Mouse (Mus musculus): ENCODE results near the gene Nolc1. TPM values are rescaled to one million over a fixed set of nuclear protein-coding genes. Genes with fewer than 3 reads are reported as not detected.
A peak's percentile ranks its signal among the peaks of the same experiment; 100 is the strongest.

Gene Nolc1
- polyA plus RNA-seq (2014; fragmentation: Nextera tagmentation; extraction: Ambion mirVana) = 54.1 and 74.4 TPM in 2 replicates

GRCm38 (mm10) chr19:46075616-46076607 lies at the start of gene Nolc1:
Gene Nolc1, plus strand, starts transcription at chr19:46075863.
- ATAC-seq (ENCODE audit: low FRiP score, low TSS enrichment) (peak; percentile 95), DNase-seq (peak; percentile 99)
- peaks cover 54% of the 10 kb centered on the region for H3K36me3 ChIP-seq (ENCODE audit: control insufficient read depth, insufficient read depth, low read length)
- H3K4me2 ChIP-seq (ENCODE audit: low read length) = peak within 1 kb of the TSS; percentile 67
- peak within 1 kb of the TSS; percentile 68 for H3K9ac ChIP-seq (replicated peaks; ENCODE audit: low read length)
- no peaks in the 10 kb centered on the region for H3K27me3 ChIP-seq (ENCODE audit: control insufficient read depth, insufficient read depth, low read length)
- H3K4me3 ChIP-seq (replicated peaks; ENCODE audit: low read depth, low read length) = peak within 1 kb of the TSS; percentile 83
- WGBS = under 1% methylated on average over 66 of the region's 66 CpGs
- H3K4me1 ChIP-seq (ENCODE audit: control insufficient read depth, insufficient read depth, low read length) = peaks cover 10% of the 10 kb centered on the region
- no peaks in the 10 kb centered on the region for H3K9me3 ChIP-seq (ENCODE audit: control insufficient read depth, low read length)
- H3K27ac ChIP-seq (replicated peaks; ENCODE audit: low read depth, low read length) = peak within 1 kb of the TSS; percentile 68

DNA sequence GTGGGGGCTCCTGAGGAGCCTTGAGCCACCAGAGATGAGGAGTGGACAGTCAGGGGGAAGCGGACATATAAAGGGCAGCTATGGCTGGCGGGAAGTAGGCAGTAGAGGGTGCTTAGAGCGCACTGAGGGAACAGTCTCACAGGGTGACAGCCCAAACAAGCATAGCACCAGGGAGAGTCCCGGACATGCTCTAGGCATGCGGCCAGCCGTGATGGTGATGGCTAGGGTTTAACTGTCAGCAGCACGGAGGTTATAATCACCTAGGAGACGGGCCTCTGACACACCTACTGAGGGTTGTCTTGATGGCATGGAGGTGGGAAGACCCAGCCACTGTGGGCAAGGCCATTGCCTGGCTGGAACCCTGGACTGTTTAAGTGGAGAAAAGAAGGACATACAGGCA lies 49.1 kb upstream of the Nolc1 start:
- Histone ChIP-seq H3K4me3 (replicated peaks; ENCODE audit: low read depth, low read length) (no peak overlapping the region), H3K9me3 (ENCODE audit: control insufficient read depth, low read length) (no peaks in the 10 kb centered on the region), H3K27ac (replicated peaks; ENCODE audit: low read depth, low read length) (no peak overlapping the region), H3K27me3 (ENCODE audit: control insufficient read depth, insufficient read depth, low read length) (no peaks in the 10 kb centered on the region), H3K4me2 (ENCODE audit: low read length) (no peak overlapping the region), H3K9ac (replicated peaks; ENCODE audit: low read length) (no peak overlapping the region), H3K36me3 (ENCODE audit: control insufficient read depth, insufficient read depth, low read length) (peaks cover 15% of the 10 kb centered on the region), H3K4me1 (ENCODE audit: control insufficient read depth, insufficient read depth, low read length) (no peaks in the 10 kb centered on the region)
- 53% methylated on average over 8 of the region's 8 CpGs for WGBS
- ATAC-seq (ENCODE audit: low FRiP score, low TSS enrichment) (no peak), DNase-seq (no peak)

- Histone ChIP-seq H3K36me3 (ENCODE audit: control insufficient read depth, insufficient read depth, low read length) (peaks cover 38% of the 10 kb centered on the region), H3K4me2 (ENCODE audit: low read length) (no peak overlapping the region), H3K27ac (replicated peaks; ENCODE audit: low read depth, low read length) (no peak overlapping the region), H3K4me1 (ENCODE audit: control insufficient read depth, insufficient read depth, low read length) (no peaks in the 10 kb centered on the region), H3K27me3 (ENCODE audit: control insufficient read depth, insufficient read depth, low read length) (no peaks in the 10 kb centered on the region), H3K9ac (replicated peaks; ENCODE audit: low read length) (no peak overlapping the region), H3K4me3 (replicated peaks; ENCODE audit: low read depth, low read length) (no peak overlapping the region), H3K9me3 (ENCODE audit: control insufficient read depth, low read length) (no peaks in the 10 kb centered on the region)
- WGBS = 77% methylated on average over 11 of the region's 11 CpGs
- ATAC-seq (ENCODE audit: low FRiP score, low TSS enrichment) (no peak), DNase-seq (no peak)
Observed at GRCm38 (mm10) chr19:46028747-46029320, 46.8 kb upstream of the Nolc1 start.

- no peaks in the 10 kb centered on the region for H3K27me3 ChIP-seq (ENCODE audit: control insufficient read depth, insufficient read depth, low read length)
- no peaks in the 10 kb centered on the region for H3K9me3 ChIP-seq (ENCODE audit: control insufficient read depth, low read length)
- H3K36me3 ChIP-seq (ENCODE audit: control insufficient read depth, insufficient read depth, low read length) = peaks cover 46% of the 10 kb centered on the region
- no peak overlapping the region for H3K4me2 ChIP-seq (ENCODE audit: low read length)
- ATAC-seq (ENCODE audit: low FRiP score, low TSS enrichment) = no peak
- H3K4me1 ChIP-seq (ENCODE audit: control insufficient read depth, insufficient read depth, low read length) = no peaks in the 10 kb centered on the region
- no peak for DNase-seq
- no peak overlapping the region for H3K27ac ChIP-seq (replicated peaks; ENCODE audit: low read depth, low read length)
- no peak overlapping the region for H3K4me3 ChIP-seq (replicated peaks; ENCODE audit: low read depth, low read length)
- WGBS = 95% methylated on average over 1 of the region's 1 CpGs
- no peak overlapping the region for H3K9ac ChIP-seq (replicated peaks; ENCODE audit: low read length)
Observed at GRCm38 (mm10) chr19:46029652-46030051, 46.0 kb upstream of the Nolc1 start.

GRCm38 (mm10) chr19:46030196-46030983 lies 45.3 kb upstream of the Nolc1 start:
- Histone ChIP-seq H3K9me3 (ENCODE audit: control insufficient read depth, low read length) (no peaks in the 10 kb centered on the region), H3K36me3 (ENCODE audit: control insufficient read depth, insufficient read depth, low read length) (peaks cover 54% of the 10 kb centered on the region), H3K4me1 (ENCODE audit: control insufficient read depth, insufficient read depth, low read length) (no peaks in the 10 kb centered on the region), H3K27ac (replicated peaks; ENCODE audit: low read depth, low read length) (no peak overlapping the region), H3K9ac (replicated peaks; ENCODE audit: low read length) (no peak overlapping the region), H3K4me3 (replicated peaks; ENCODE audit: low read depth, low read length) (no peak overlapping the region), H3K4me2 (ENCODE audit: low read length) (no peak overlapping the region), H3K27me3 (ENCODE audit: control insufficient read depth, insufficient read depth, low read length) (no peaks in the 10 kb centered on the region)
- no peak for ATAC-seq (ENCODE audit: low FRiP score, low TSS enrichment)
- DNase-seq = no peak
- 97% methylated on average over 10 of the region's 10 CpGs for WGBS

- H3K4me3 ChIP-seq (replicated peaks; ENCODE audit: low read depth, low read length) = no peak overlapping the region
- H3K27me3 ChIP-seq (ENCODE audit: control insufficient read depth, insufficient read depth, low read length) = no peaks in the 10 kb centered on the region
- H3K4me1 ChIP-seq (ENCODE audit: control insufficient read depth, insufficient read depth, low read length) = peaks cover 8% of the 10 kb centered on the region; the same call in 1 of the 2 replicates
- no peaks in the 10 kb centered on the region for H3K9me3 ChIP-seq (ENCODE audit: control insufficient read depth, low read length)
- H3K9ac ChIP-seq (replicated peaks; ENCODE audit: low read length) = no peak overlapping the region
- H3K27ac ChIP-seq (replicated peaks; ENCODE audit: low read depth, low read length) = no peak overlapping the region
- no peak; the same call in 1 of the 2 replicates for ATAC-seq (ENCODE audit: low FRiP score, low TSS enrichment)
- H3K4me2 ChIP-seq (ENCODE audit: low read length) = no peak overlapping the region
- WGBS = 68% methylated on average over 9 of the region's 9 CpGs
- peaks cover 63% of the 10 kb centered on the region for H3K36me3 ChIP-seq (ENCODE audit: control insufficient read depth, insufficient read depth, low read length)
- DNase-seq = no peak
Observed at GRCm38 (mm10) chr19:46031689-46032432, 43.8 kb upstream of the Nolc1 start.

DNA sequence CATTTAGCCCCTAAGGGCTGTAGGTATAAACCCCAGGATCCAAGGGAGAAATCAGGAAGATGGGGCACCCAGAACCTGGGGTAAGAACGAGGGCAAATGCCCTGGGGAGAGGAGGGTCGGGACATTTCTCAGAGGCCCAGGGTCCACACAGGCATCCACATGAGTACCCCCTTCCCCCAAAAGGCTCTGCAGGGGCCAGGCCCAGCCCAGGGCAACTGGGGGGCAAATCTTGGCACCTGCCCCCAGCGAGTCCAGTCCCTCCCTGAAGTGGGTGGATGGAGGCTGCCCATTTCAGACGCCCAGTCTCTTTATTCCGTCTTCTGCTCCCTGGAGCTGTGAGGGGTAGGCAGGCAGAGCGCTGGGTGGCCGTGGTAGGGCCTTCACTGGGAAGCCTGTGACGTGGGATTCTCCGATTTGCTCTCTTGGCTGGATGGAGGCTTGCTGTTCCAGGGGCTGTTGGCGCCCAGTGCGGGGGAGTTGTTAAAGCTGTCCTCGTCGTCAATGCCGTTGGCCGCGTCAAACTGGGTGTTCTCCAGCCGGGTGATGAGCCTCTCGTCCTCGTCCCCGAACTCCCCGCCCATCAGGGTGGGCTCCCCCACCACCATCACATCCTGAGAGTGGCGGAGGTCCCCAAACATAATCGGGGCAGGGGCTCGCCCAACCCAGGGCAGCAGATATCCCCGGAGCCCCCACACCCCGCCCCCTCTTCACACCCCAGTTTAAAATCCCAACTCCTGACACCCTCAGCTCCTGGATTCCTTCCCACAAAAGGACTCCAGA lies 42.7 kb upstream of the Nolc1 start:
- 85% methylated on average over 26 of the region's 26 CpGs for WGBS
- Histone ChIP-seq H3K27me3 (ENCODE audit: control insufficient read depth, insufficient read depth, low read length) (no peaks in the 10 kb centered on the region), H3K4me2 (ENCODE audit: low read length) (no peak overlapping the region), H3K36me3 (ENCODE audit: control insufficient read depth, insufficient read depth, low read length) (peaks cover 63% of the 10 kb centered on the region), H3K27ac (replicated peaks; ENCODE audit: low read depth, low read length) (no peak overlapping the region), H3K4me1 (ENCODE audit: control insufficient read depth, insufficient read depth, low read length) (peaks cover 16% of the 10 kb centered on the region), H3K9me3 (ENCODE audit: control insufficient read depth, low read length) (no peaks in the 10 kb centered on the region), H3K4me3 (replicated peaks; ENCODE audit: low read depth, low read length) (no peak overlapping the region), H3K9ac (replicated peaks; ENCODE audit: low read length) (no peak overlapping the region)
- ATAC-seq (ENCODE audit: low FRiP score, low TSS enrichment) (no peak), DNase-seq (no peak)
